Mouse (Mus musculus) heart, embryonic 15.5 days (tissue): ENCODE results near the gene Lamc1. TPM values are rescaled to one million over a fixed set of nuclear protein-coding genes. Genes with fewer than 3 reads are reported as not detected.

Source experiments
- ATAC-seq: fragments of 200-750 bp; cut with Nextera tagmentation; replicated peaks from 2 replicates; pipeline ENCODE4 v1.8.0; 2017; ENCODE audit warnings: low read depth, moderate TSS enrichment; ENCODE audit not compliant: insufficient number of reproducible peaks, insufficient read depth, low FRiP score
- H3K27ac ChIP-seq: fragments of 300-500 bp; sonication (generic); 2 replicates; pipeline ENCODE4 v1.5.1; 2015; ENCODE audit warnings: mild to moderate bottlenecking, inconsistent platforms
- H3K27me3 ChIP-seq: fragments of 300-500 bp; sonication (generic); 2 replicates; pipeline ENCODE4 v1.6.1; 2015; ENCODE audit warnings: inconsistent platforms
- H3K36me3 ChIP-seq: fragments of 300-500 bp; sonication (generic); 2 replicates; pipeline ENCODE4 v1.6.1; 2015; ENCODE audit warnings: mild to moderate bottlenecking, inconsistent platforms
- H3K4me1 ChIP-seq: fragments of 300-500 bp; sonication (generic); replicated peaks from 2 replicates; pipeline ENCODE4 v1.6.1; 2015; ENCODE audit warnings: inconsistent platforms
- H3K4me2 ChIP-seq: fragments of 300-500 bp; sonication (generic); 2 replicates; pipeline ENCODE4 v1.6.1; 2015; ENCODE audit warnings: inconsistent platforms, mild to moderate bottlenecking, moderate library complexity
- H3K4me3 ChIP-seq: fragments of 300-500 bp; sonication (generic); 2 replicates; pipeline ENCODE4 v1.5.1; 2015; ENCODE audit warnings: mild to moderate bottlenecking, inconsistent platforms
- H3K9ac ChIP-seq: fragments of 300-500 bp; sonication (generic); 2 replicates; pipeline ENCODE4 v1.6.1; 2015; ENCODE audit warnings: mild to moderate bottlenecking, inconsistent platforms
- H3K9me3 ChIP-seq: fragments of 300-500 bp; sonication (generic); replicated peaks from 2 replicates; pipeline ENCODE4 v1.6.1; 2016; ENCODE audit warnings: inconsistent platforms
- WGBS: fragments of 180-500 bp; shearing (Covaris S2); methylation state at CpG from one replicate; pipeline ENCODE4 v1.1.7; 2015; ENCODE audit warnings: mixed read lengths; 5-methylcytosine and 5-hydroxymethylcytosine counted together
- polyA plus RNA-seq: library from polyadenylated mRNA; unstranded; fragments of >200 nt; fragmentation: Nextera tagmentation; extraction: Ambion mirVana; gene quantifications from 2 replicates; pipeline ENCODE4 v1.2.1, GENCODE M21; 2015

The Lamc1 gene
- polyA plus RNA-seq = 74.3 and 85.4 TPM in 2 replicates

- Histone ChIP-seq H3K9me3 (no peaks in the 10 kb centered on the region), H3K4me2 (peak within 1 kb of the TSS; percentile 91), H3K4me3 (peak within 1 kb of the TSS; percentile 77), H3K9ac (peak within 1 kb of the TSS; percentile 90), H3K4me1 (peaks cover 32% of the 10 kb centered on the region), H3K27ac (peak within 1 kb of the TSS; percentile 94), H3K36me3 (no peaks in the 10 kb centered on the region), H3K27me3 (no peaks in the 10 kb centered on the region)
- ATAC-seq = peak; percentile 90
- under 1% methylated on average over 83 of the region's 85 CpGs for WGBS
These were observed at the start of gene Lamc1 for GRCm38 (mm10) chr1:153332444-153333295. Gene Lamc1, minus strand, starts transcription at chr1:153332786.

GRCm38 (mm10) chr1:153380746-153381282, 48.2 kb upstream of the Lamc1 start:
- no peaks in the 10 kb centered on the region for H3K27me3 ChIP-seq
- no peaks in the 10 kb centered on the region for H3K36me3 ChIP-seq
- no peak overlapping the region for H3K4me3 ChIP-seq
- 86% methylated on average over 9 of the region's 9 CpGs for WGBS
- H3K9me3 ChIP-seq = no peaks in the 10 kb centered on the region
- H3K4me2 ChIP-seq = no peak overlapping the region
- H3K27ac ChIP-seq = no peak overlapping the region
- H3K9ac ChIP-seq = no peak overlapping the region
- no peaks in the 10 kb centered on the region; the same call in 1 of the 2 replicates for H3K4me1 ChIP-seq
- ATAC-seq = no peak

GRCm38 (mm10) chr1:153379832-153380231, 47.2 kb upstream of the Lamc1 start:
- no peak overlapping the region for H3K9ac ChIP-seq
- no peaks in the 10 kb centered on the region for H3K9me3 ChIP-seq
- H3K4me2 ChIP-seq = no peak overlapping the region
- H3K4me1 ChIP-seq = no peaks in the 10 kb centered on the region; the same call in 1 of the 2 replicates
- no peaks in the 10 kb centered on the region for H3K27me3 ChIP-seq
- no peak overlapping the region for H3K4me3 ChIP-seq
- no peak overlapping the region for H3K27ac ChIP-seq
- no peak for ATAC-seq
- no peaks in the 10 kb centered on the region for H3K36me3 ChIP-seq
- 79% methylated on average over 5 of the region's 5 CpGs for WGBS

- Histone ChIP-seq H3K36me3 (no peaks in the 10 kb centered on the region), H3K4me3 (no peak overlapping the region), H3K9me3 (no peaks in the 10 kb centered on the region), H3K9ac (no peak overlapping the region), H3K27ac (no peak overlapping the region), H3K27me3 (no peaks in the 10 kb centered on the region), H3K4me2 (no peak overlapping the region), H3K4me1 (no peaks in the 10 kb centered on the region; the same call in 1 of the 2 replicates)
- 52% methylated on average over 6 of the region's 6 CpGs for WGBS
- no peak for ATAC-seq
These were observed 46.0 kb upstream of the Lamc1 start for GRCm38 (mm10) chr1:153378587-153378986.

- Histone ChIP-seq H3K36me3 (no peaks in the 10 kb centered on the region), H3K4me2 (no peak overlapping the region), H3K9me3 (no peaks in the 10 kb centered on the region), H3K27me3 (no peaks in the 10 kb centered on the region), H3K27ac (no peak overlapping the region), H3K9ac (no peak overlapping the region), H3K4me1 (no peaks in the 10 kb centered on the region; the same call in 1 of the 2 replicates), H3K4me3 (no peak overlapping the region)
- ATAC-seq = no peak
- 49% methylated on average over 6 of the region's 6 CpGs for WGBS
These were observed 43.9 kb upstream of the Lamc1 start for GRCm38 (mm10) chr1:153376446-153376845.

GRCm38 (mm10) chr1:153374136-153374535, 41.5 kb upstream of the Lamc1 start:
- Histone ChIP-seq H3K4me3 (no peak overlapping the region), H3K4me1 (no peaks in the 10 kb centered on the region), H3K27me3 (no peaks in the 10 kb centered on the region), H3K4me2 (no peak overlapping the region), H3K36me3 (no peaks in the 10 kb centered on the region), H3K9me3 (no peaks in the 10 kb centered on the region), H3K9ac (no peak overlapping the region), H3K27ac (no peak overlapping the region)
- WGBS = 73% methylated on average over 4 of the region's 4 CpGs
- no peak for ATAC-seq

GRCm38 (mm10) chr1:153371846-153372245, 39.3 kb upstream of the Lamc1 start:
- Histone ChIP-seq H3K9me3 (no peaks in the 10 kb centered on the region), H3K4me2 (no peak overlapping the region), H3K27me3 (no peaks in the 10 kb centered on the region), H3K36me3 (no peaks in the 10 kb centered on the region), H3K4me3 (no peak overlapping the region), H3K9ac (no peak overlapping the region), H3K4me1 (no peaks in the 10 kb centered on the region), H3K27ac (no peak overlapping the region)
- 72% methylated on average over 3 of the region's 3 CpGs for WGBS
- ATAC-seq = no peak

GRCm38 (mm10) chr1:153369011-153369410, 36.4 kb upstream of the Lamc1 start:
- Histone ChIP-seq H3K27ac (no peak overlapping the region), H3K4me3 (no peak overlapping the region), H3K9me3 (no peaks in the 10 kb centered on the region), H3K4me2 (no peak overlapping the region), H3K4me1 (no peaks in the 10 kb centered on the region), H3K9ac (no peak overlapping the region), H3K36me3 (no peaks in the 10 kb centered on the region), H3K27me3 (no peaks in the 10 kb centered on the region)
- 30% methylated on average over 6 of the region's 6 CpGs for WGBS
- ATAC-seq = no peak

GRCm38 (mm10) chr1:153367048-153367447, 34.5 kb upstream of the Lamc1 start:
- Histone ChIP-seq H3K4me1 (no peaks in the 10 kb centered on the region), H3K27ac (no peak overlapping the region), H3K9ac (no peak overlapping the region), H3K4me2 (no peak overlapping the region), H3K27me3 (no peaks in the 10 kb centered on the region), H3K4me3 (no peak overlapping the region), H3K9me3 (no peaks in the 10 kb centered on the region), H3K36me3 (no peaks in the 10 kb centered on the region)
- 65% methylated on average over 5 of the region's 5 CpGs for WGBS
- no peak for ATAC-seq

GRCm38 (mm10) chr1:153361926-153362325, 29.3 kb upstream of the Lamc1 start:
- Histone ChIP-seq H3K4me3 (no peak overlapping the region), H3K9me3 (no peaks in the 10 kb centered on the region), H3K9ac (no peak overlapping the region), H3K27ac (no peak overlapping the region), H3K4me2 (no peak overlapping the region), H3K27me3 (no peaks in the 10 kb centered on the region), H3K4me1 (no peaks in the 10 kb centered on the region), H3K36me3 (no peaks in the 10 kb centered on the region)
- 88% methylated on average over 4 of the region's 4 CpGs for WGBS
- no peak for ATAC-seq

GRCm38 (mm10) chr1:153360556-153360955, 28.0 kb upstream of the Lamc1 start:
- WGBS = 56% methylated on average over 3 of the region's 3 CpGs
- no peaks in the 10 kb centered on the region for H3K9me3 ChIP-seq
- no peaks in the 10 kb centered on the region for H3K27me3 ChIP-seq
- no peak overlapping the region for H3K9ac ChIP-seq
- no peak for ATAC-seq
- H3K4me1 ChIP-seq = peaks cover 6% of the 10 kb centered on the region; the same call in 1 of the 2 replicates
- no peaks in the 10 kb centered on the region for H3K36me3 ChIP-seq
- H3K27ac ChIP-seq = no peak overlapping the region
- no peak overlapping the region for H3K4me2 ChIP-seq
- H3K4me3 ChIP-seq = no peak overlapping the region
